Mouse (Mus musculus) embryonic facial prominence, embryonic 11.5 days (tissue): ENCODE results near the gene Snx29. TPM values are rescaled to one million over a fixed set of nuclear protein-coding genes. Genes with fewer than 3 reads are reported as not detected.

ENCODE experiments used
- ATAC-seq: fragments of 200-750 bp; cut with Nextera tagmentation; replicated peaks from 2 replicates; pipeline ENCODE4 v1.8.0; 2017; ENCODE audit warnings: low read depth; ENCODE audit not compliant: insufficient number of reproducible peaks, low FRiP score, low TSS enrichment
- DNase-seq: peaks from one replicate; pipeline ENCODE4 v3.0.0-alpha.2; 2015; ENCODE audit warnings: low spot score
- H3K27ac ChIP-seq: fragments of 300-500 bp; sonication (generic); replicated peaks from 2 replicates; pipeline ENCODE4 v1.5.1; 2014; ENCODE audit warnings: mild to moderate bottlenecking, low read depth, low read length, control low read depth
- H3K27me3 ChIP-seq: fragments of 300-500 bp; sonication (generic); 2 replicates; pipeline ENCODE4 v1.6.1; 2014; ENCODE audit warnings: mild to moderate bottlenecking, low read length, moderate library complexity, mixed read lengths; ENCODE audit not compliant: control insufficient read depth, insufficient read depth
- H3K36me3 ChIP-seq: fragments of 300-500 bp; sonication (generic); replicated peaks from 2 replicates; pipeline ENCODE4 v1.6.1; 2014; ENCODE audit warnings: low read depth, mild to moderate bottlenecking, low read length, moderate library complexity, mixed read lengths; ENCODE audit not compliant: control insufficient read depth, insufficient read depth
- H3K4me1 ChIP-seq: fragments of 300-500 bp; sonication (generic); 2 replicates; pipeline ENCODE4 v1.6.1; 2014; ENCODE audit warnings: low read length, mixed read lengths; ENCODE audit not compliant: control insufficient read depth, insufficient read depth
- H3K4me2 ChIP-seq: fragments of 300-500 bp; sonication (generic); 2 replicates; pipeline ENCODE4 v1.6.1; 2014; ENCODE audit warnings: low read depth, mild to moderate bottlenecking, control low read depth, low read length, moderate library complexity
- H3K4me3 ChIP-seq: fragments of 300-500 bp; sonication (generic); 2 replicates; pipeline ENCODE4 v1.5.1; 2014; ENCODE audit warnings: low read depth, low read length, control low read depth
- H3K9ac ChIP-seq: fragments of 300-500 bp; sonication (generic); replicated peaks from 2 replicates; pipeline ENCODE4 v1.6.1; 2014; ENCODE audit warnings: mild to moderate bottlenecking, control low read depth, low read length
- H3K9me3 ChIP-seq: fragments of 300-500 bp; sonication (generic); replicated peaks from 2 replicates; pipeline ENCODE4 v1.6.1; 2016; ENCODE audit warnings: mild to moderate bottlenecking, low read length, inconsistent platforms, mixed read lengths; ENCODE audit not compliant: control insufficient read depth
- WGBS: fragments of 180-500 bp; shearing (Covaris S2); extraction: QIAGEN DNeasy Blood & Tissue Kit; methylation state at CpG from one replicate; pipeline ENCODE4 v1.1.7; 2014; 5-methylcytosine and 5-hydroxymethylcytosine counted together
- polyA plus RNA-seq: library from polyadenylated mRNA; unstranded; fragments of >200 nt; fragmentation: Nextera tagmentation; extraction: Ambion mirVana; gene quantifications from 2 replicates; pipeline ENCODE4 v1.2.1, GENCODE M21; 2014

The Snx29 gene
- polyA plus RNA-seq, 1 experiment from 2014 or later = 7.0 TPM

- Histone ChIP-seq H3K27me3 (no peaks in the 10 kb centered on the region), H3K9me3 (no peaks in the 10 kb centered on the region), H3K4me2 (no peak overlapping the region), H3K4me1 (no peaks in the 10 kb centered on the region), H3K4me3 (no peak overlapping the region), H3K36me3 (no peaks in the 10 kb centered on the region), H3K27ac (no peak overlapping the region), H3K9ac (no peak overlapping the region)
- no peak for ATAC-seq
- 83% methylated on average over 7 of the region's 7 CpGs for WGBS
- DNase-seq = no peak
These were observed 435.2 kb downstream of the Snx29 start for GRCm38 (mm10) chr16:11757951-11758350.

- H3K27me3 ChIP-seq = no peaks in the 10 kb centered on the region
- ATAC-seq (no peak), DNase-seq (no peak)
- H3K4me1 ChIP-seq = no peaks in the 10 kb centered on the region
- no peak overlapping the region for H3K27ac ChIP-seq
- 63% methylated on average over 2 of the region's 2 CpGs for WGBS
- 0 out of 2 replicates have a peak, but pooled peaks cover 2% of the 10 kb centered on the region for H3K9me3 ChIP-seq
- H3K9ac ChIP-seq = no peak overlapping the region
- H3K36me3 ChIP-seq = no peaks in the 10 kb centered on the region
- no peak overlapping the region for H3K4me3 ChIP-seq
- no peak overlapping the region for H3K4me2 ChIP-seq
These were observed 449.6 kb downstream of the Snx29 start for GRCm38 (mm10) chr16:11772318-11772717.

- Histone ChIP-seq H3K27ac (no peak overlapping the region), H3K4me3 (no peak overlapping the region), H3K4me2 (no peak overlapping the region), H3K27me3 (no peaks in the 10 kb centered on the region), H3K9ac (no peak overlapping the region), H3K9me3 (0 out of 2 replicates have a peak, but pooled peaks cover 2% of the 10 kb centered on the region), H3K36me3 (no peaks in the 10 kb centered on the region), H3K4me1 (no peaks in the 10 kb centered on the region)
- WGBS = 88% methylated on average over 1 of the region's 1 CpGs
- DNase-seq (no peak), ATAC-seq (no peak)
These were observed 451.6 kb downstream of the Snx29 start for GRCm38 (mm10) chr16:11774321-11774720.

- H3K4me3 ChIP-seq = no peak overlapping the region
- H3K4me1 ChIP-seq = no peaks in the 10 kb centered on the region
- H3K27me3 ChIP-seq = no peaks in the 10 kb centered on the region
- H3K9ac ChIP-seq = no peak overlapping the region
- no peak for ATAC-seq
- no peak overlapping the region for H3K27ac ChIP-seq
- no peaks in the 10 kb centered on the region for H3K36me3 ChIP-seq
- no peak overlapping the region for H3K4me2 ChIP-seq
- H3K9me3 ChIP-seq = no peaks in the 10 kb centered on the region
- WGBS = 77% methylated on average over 3 of the region's 3 CpGs
- no peak for DNase-seq
These were observed 453.8 kb downstream of the Snx29 start for GRCm38 (mm10) chr16:11776528-11776927.

GRCm38 (mm10) chr16:11778191-11778590, 455.5 kb downstream of the Snx29 start:
- H3K27me3 ChIP-seq = no peaks in the 10 kb centered on the region
- no peak overlapping the region for H3K27ac ChIP-seq
- no peak overlapping the region for H3K4me2 ChIP-seq
- H3K9me3 ChIP-seq = no peaks in the 10 kb centered on the region
- ATAC-seq (no peak), DNase-seq (no peak)
- no peak overlapping the region for H3K9ac ChIP-seq
- H3K4me3 ChIP-seq = no peak overlapping the region
- 80% methylated on average over 5 of the region's 5 CpGs for WGBS
- no peaks in the 10 kb centered on the region for H3K4me1 ChIP-seq
- no peaks in the 10 kb centered on the region for H3K36me3 ChIP-seq

- Histone ChIP-seq H3K4me1 (no peaks in the 10 kb centered on the region), H3K4me3 (no peak overlapping the region), H3K27me3 (no peaks in the 10 kb centered on the region), H3K9ac (no peak overlapping the region), H3K36me3 (no peaks in the 10 kb centered on the region), H3K27ac (no peak overlapping the region), H3K4me2 (no peak overlapping the region), H3K9me3 (no peaks in the 10 kb centered on the region)
- ATAC-seq (no peak), DNase-seq (no peak)
- 88% methylated on average over 9 of the region's 9 CpGs for WGBS
These were observed 456.2 kb downstream of the Snx29 start for GRCm38 (mm10) chr16:11778715-11779460.

GRCm38 (mm10) chr16:11782082-11782481, 459.4 kb downstream of the Snx29 start:
- Histone ChIP-seq H3K4me1 (no peaks in the 10 kb centered on the region), H3K27me3 (no peaks in the 10 kb centered on the region), H3K4me2 (no peak overlapping the region), H3K36me3 (no peaks in the 10 kb centered on the region), H3K4me3 (no peak overlapping the region), H3K27ac (no peak overlapping the region), H3K9ac (no peak overlapping the region), H3K9me3 (no peaks in the 10 kb centered on the region)
- ATAC-seq = no peak
- DNase-seq = no peak
- 47% methylated on average over 2 of the region's 2 CpGs for WGBS

GRCm38 (mm10) chr16:11783337-11783736, 460.6 kb downstream of the Snx29 start:
- Histone ChIP-seq H3K9me3 (no peaks in the 10 kb centered on the region), H3K4me1 (no peaks in the 10 kb centered on the region), H3K27me3 (no peaks in the 10 kb centered on the region), H3K27ac (no peak overlapping the region), H3K36me3 (no peaks in the 10 kb centered on the region), H3K4me2 (no peak overlapping the region), H3K9ac (no peak overlapping the region), H3K4me3 (no peak overlapping the region)
- ATAC-seq (no peak), DNase-seq (no peak)
